Mouse (Mus musculus): Measurements from ENCODE around the gene Notch2. TPM values are rescaled to one million over a fixed set of nuclear protein-coding genes. Genes with fewer than 3 reads are reported as not detected.
"Not testable (repeated sequence)": the region's sequence is repeated elsewhere in the genome, so short reads cannot be mapped to it uniquely, and the experiment has no call there.

Gene Notch2
- polyA plus RNA-seq, 1 experiment from 2014 or later = 18.6 TPM

DNA sequence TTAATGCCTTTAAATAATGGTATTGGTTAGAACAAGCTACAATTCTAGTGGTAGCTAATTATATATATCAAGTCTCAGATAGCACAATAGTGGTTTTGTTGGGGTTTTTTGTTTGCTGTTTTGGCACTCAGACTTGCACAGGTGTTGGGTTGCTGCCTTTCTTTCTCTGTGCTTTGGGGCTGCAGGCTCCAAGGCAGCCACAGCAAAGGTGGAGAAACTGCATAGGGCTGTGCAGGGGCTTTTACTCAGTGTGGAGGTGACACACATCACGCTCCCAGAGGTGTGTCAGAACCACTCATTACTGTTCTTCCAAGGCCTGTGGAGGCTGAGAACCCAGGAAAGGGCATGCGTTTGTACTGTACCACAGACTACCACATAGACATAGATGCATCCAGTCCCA is 114.4 kb downstream of the Notch2 start:
- Histone ChIP-seq H3K36me3 (ENCODE audit: poor library complexity, severe bottlenecking) (peaks cover 72% of the 10 kb centered on the region), H3K4me1 (no peaks in the 10 kb centered on the region), H3K9ac (no peak overlapping the region), H3K9me3 (replicated peaks) (no peaks in the 10 kb centered on the region), H3K27me3 (no peaks in the 10 kb centered on the region), H3K4me2 (no peak overlapping the region), H3K27ac (no peak overlapping the region), H3K4me3 (no peak overlapping the region)
- ATAC-seq = no peak
- 98% methylated on average over 2 of the region's 2 CpGs for WGBS

DNA sequence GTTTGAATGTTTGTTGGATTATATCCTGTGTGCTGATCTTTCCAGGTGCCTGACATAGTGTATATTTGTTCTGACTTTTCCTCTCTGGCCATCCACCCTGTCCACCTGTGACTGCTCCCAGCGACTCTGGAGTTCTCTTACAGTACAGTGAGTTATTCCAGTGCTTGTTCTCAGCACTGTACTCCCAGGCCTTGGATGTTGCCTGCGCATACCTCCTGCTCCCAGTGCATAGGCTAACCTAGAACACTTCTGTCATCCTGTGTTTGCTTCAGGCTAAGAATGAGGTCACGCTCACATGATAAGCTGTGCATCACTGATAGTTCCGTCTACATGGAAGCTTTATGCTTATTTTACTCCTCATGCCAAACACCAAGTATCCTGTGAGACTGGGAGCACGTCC is 115.4 kb downstream of the Notch2 start:
- Histone ChIP-seq H3K27me3 (no peaks in the 10 kb centered on the region), H3K9ac (no peak overlapping the region), H3K4me2 (no peak overlapping the region), H3K27ac (no peak overlapping the region), H3K4me1 (no peaks in the 10 kb centered on the region), H3K4me3 (no peak overlapping the region), H3K36me3 (ENCODE audit: poor library complexity, severe bottlenecking) (peaks cover 71% of the 10 kb centered on the region), H3K9me3 (replicated peaks) (no peaks in the 10 kb centered on the region)
- ATAC-seq = no peak
- WGBS = 93% methylated on average over 5 of the region's 5 CpGs

DNA sequence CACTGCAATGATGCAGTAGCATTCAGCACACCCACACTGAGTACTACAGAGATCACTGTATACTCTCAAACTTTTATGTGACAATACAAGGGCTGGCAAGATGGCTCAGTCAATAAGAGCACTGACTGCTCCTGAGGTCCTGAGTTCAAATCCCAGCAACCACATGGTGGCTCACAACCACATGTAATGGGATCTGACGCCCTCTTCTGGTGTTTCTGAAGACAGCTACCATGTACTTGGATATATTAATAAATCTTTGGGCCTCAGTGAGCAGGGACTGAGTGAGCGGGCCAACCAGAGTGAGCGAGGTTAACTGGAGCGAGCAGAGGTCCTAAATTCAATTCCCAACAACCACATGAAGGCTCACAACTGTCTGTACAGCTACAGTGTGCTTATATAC is 118.8 kb downstream of the Notch2 start:
- H3K4me3 ChIP-seq; H3K9me3 ChIP-seq (replicated peaks); ATAC-seq; H3K4me1 ChIP-seq; H3K4me2 ChIP-seq; H3K27me3 ChIP-seq; H3K27ac ChIP-seq; H3K9ac ChIP-seq: not testable (repeated sequence)
- H3K36me3 ChIP-seq (ENCODE audit: poor library complexity, severe bottlenecking) = peaks cover 79% of the 10 kb centered on the region
- 91% methylated on average over 4 of the region's 4 CpGs for WGBS

DNA sequence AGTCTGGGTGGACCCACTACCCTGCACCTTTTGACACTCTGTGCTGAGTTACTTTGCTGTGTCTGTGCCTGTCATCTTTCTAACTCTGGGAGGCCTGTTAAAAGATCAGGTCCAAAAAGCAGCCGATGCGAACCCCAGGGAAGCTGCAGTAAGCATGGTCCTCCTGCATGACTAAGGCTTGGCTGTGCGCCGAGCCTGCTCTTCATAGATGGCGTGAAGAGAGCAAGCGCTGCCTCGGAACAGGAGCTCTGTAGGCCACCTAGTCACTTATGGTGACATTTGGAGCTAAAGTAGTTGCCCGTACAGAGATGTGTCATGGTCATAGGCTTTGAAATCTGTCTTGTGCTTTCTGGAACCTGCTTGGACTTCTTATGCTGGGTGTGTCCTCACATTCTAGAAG is 119.3 kb downstream of the Notch2 start:
- Histone ChIP-seq H3K27me3 (no peaks in the 10 kb centered on the region), H3K4me3 (no peak overlapping the region), H3K36me3 (ENCODE audit: poor library complexity, severe bottlenecking) (peaks cover 79% of the 10 kb centered on the region), H3K4me1 (no peaks in the 10 kb centered on the region), H3K4me2 (no peak overlapping the region), H3K27ac (no peak overlapping the region), H3K9me3 (replicated peaks) (no peaks in the 10 kb centered on the region), H3K9ac (no peak overlapping the region)
- 96% methylated on average over 8 of the region's 8 CpGs for WGBS
- no peak for ATAC-seq

DNA sequence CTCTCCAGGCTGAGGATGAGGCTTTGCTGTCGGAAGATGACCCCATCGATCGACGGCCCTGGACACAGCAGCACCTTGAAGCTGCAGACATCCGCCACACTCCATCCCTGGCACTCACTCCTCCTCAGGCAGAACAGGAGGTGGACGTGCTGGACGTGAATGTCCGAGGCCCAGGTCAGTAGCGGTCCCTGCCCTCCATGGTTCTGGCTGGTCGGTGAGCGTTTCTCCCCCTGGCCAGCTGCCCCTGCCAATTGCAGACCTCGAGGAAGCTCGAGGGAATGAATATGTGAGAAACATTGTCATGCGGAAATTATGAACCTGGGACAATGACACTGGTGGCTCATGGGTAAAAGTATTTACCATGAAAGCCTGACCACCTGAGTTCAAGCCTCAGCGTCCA is 128.1 kb downstream of the Notch2 start:
- no peaks in the 10 kb centered on the region for H3K9me3 ChIP-seq (replicated peaks)
- no peak overlapping the region for H3K4me3 ChIP-seq
- peaks cover 94% of the 10 kb centered on the region for H3K36me3 ChIP-seq (ENCODE audit: poor library complexity, severe bottlenecking)
- no peak overlapping the region for H3K4me2 ChIP-seq
- H3K4me1 ChIP-seq = no peaks in the 10 kb centered on the region
- no peak overlapping the region for H3K27ac ChIP-seq
- H3K27me3 ChIP-seq = no peaks in the 10 kb centered on the region
- H3K9ac ChIP-seq = no peak overlapping the region
- WGBS = 95% methylated on average over 15 of the region's 15 CpGs
- no peak for ATAC-seq

DNA sequence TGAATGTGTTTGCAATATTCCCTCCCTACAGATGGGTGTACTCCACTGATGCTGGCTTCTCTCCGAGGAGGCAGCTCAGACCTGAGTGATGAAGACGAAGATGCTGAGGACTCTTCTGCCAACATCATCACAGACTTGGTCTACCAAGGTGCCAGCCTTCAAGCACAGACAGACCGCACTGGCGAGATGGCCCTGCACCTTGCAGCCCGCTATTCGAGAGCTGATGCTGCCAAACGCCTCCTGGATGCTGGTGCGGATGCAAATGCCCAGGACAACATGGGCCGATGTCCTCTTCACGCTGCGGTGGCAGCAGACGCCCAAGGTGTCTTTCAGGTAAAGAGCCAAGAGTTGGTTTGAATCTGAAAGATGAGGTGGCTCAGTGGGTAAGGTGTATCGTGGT is 129.5 kb downstream of the Notch2 start:
- Histone ChIP-seq H3K4me3 (no peak overlapping the region), H3K4me1 (no peaks in the 10 kb centered on the region), H3K27me3 (no peaks in the 10 kb centered on the region), H3K27ac (no peak overlapping the region), H3K9me3 (replicated peaks) (no peaks in the 10 kb centered on the region), H3K36me3 (ENCODE audit: poor library complexity, severe bottlenecking) (peaks cover 96% of the 10 kb centered on the region), H3K4me2 (no peak overlapping the region), H3K9ac (no peak overlapping the region)
- WGBS = 96% methylated on average over 13 of the region's 13 CpGs
- ATAC-seq = no peak

DNA sequence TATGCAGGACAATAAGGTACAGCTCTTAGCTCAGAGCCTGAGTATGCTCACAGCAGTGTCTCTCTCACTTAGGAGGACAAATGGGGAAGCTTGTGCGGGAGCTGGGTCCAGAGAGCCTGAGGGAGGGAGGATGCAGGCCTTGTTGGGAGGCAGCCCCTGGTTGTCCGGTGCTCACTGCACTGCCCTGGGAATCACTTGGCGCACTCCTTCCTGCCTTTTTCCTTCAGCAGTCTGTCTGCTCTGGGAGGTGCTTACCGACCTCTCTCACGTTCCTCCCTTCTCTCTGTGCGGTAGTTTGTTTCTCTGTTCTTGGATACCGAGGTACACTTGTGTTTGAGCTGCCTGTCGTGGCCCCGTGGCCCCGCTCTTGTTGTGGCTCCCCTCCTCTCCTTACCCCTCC is 131.9 kb downstream of the Notch2 start:
- H3K36me3 ChIP-seq (ENCODE audit: poor library complexity, severe bottlenecking) = peaks cover 87% of the 10 kb centered on the region
- WGBS = 78% methylated on average over 10 of the region's 10 CpGs
- H3K4me2 ChIP-seq = no peak overlapping the region
- no peaks in the 10 kb centered on the region for H3K4me1 ChIP-seq
- H3K9me3 ChIP-seq (replicated peaks) = no peaks in the 10 kb centered on the region
- ATAC-seq = no peak
- no peaks in the 10 kb centered on the region for H3K27me3 ChIP-seq
- H3K9ac ChIP-seq = no peak overlapping the region
- H3K27ac ChIP-seq = no peak overlapping the region
- no peak overlapping the region for H3K4me3 ChIP-seq

DNA sequence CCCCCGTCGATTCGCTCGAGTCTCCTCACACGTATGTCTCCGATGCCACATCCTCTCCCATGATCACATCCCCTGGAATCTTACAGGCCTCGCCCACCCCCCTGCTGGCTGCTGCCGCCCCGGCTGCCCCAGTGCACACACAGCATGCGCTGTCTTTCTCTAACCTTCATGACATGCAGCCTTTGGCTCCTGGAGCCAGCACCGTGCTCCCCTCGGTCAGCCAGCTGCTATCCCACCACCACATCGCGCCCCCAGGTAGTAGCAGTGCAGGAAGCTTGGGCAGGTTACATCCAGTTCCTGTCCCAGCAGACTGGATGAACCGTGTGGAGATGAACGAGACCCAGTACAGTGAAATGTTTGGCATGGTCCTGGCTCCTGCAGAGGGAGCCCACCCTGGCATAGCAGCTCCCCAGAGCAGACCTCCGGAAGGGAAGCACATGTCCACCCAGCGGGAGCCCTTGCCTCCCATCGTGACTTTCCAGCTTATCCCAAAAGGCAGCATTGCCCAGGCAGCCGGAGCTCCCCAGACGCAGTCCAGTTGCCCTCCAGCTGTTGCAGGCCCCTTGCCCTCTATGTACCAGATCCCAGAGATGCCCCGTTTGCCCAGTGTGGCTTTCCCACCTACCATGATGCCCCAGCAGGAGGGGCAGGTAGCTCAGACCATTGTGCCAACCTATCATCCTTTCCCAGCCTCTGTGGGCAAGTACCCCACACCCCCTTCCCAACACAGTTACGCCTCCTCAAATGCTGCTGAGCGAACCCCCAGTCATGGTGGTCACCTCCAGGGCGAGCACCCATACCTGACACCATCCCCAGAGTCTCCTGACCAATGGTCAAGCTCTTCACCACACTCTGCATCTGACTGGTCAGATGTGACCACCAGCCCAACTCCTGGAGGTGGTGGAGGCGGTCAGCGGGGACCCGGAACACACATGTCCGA is 133.4 kb downstream of the Notch2 start:
- ATAC-seq = 0 out of 2 replicates have a peak, but pooled peaks have one; percentile 16
- Histone ChIP-seq H3K27me3 (no peaks in the 10 kb centered on the region), H3K9ac (no peak overlapping the region), H3K4me2 (no peak overlapping the region), H3K27ac (no peak overlapping the region), H3K36me3 (ENCODE audit: poor library complexity, severe bottlenecking) (peaks cover 85% of the 10 kb centered on the region), H3K4me1 (no peaks in the 10 kb centered on the region), H3K9me3 (replicated peaks) (no peaks in the 10 kb centered on the region), H3K4me3 (no peak overlapping the region)
- WGBS = 96% methylated on average over 29 of the region's 29 CpGs

DNA sequence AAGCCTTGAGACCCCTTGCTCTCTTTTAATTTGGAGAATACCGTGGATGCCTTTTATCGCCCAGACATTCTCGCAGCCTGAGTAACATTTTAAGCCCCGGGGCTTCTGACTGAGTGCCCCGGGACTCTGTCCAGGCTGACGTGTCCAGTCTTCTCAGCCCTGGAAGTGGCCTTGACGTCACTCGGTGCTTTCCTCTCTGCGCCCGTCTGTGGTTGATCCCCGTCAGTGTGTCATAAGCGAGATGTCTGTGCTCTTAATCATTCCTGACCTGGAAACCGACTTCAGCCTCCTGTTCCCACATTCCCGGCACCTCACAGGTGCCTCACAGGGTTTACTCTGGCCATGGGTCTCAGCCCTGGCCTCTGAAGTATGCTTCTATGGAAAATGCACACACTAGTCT is 134.4 kb downstream of the Notch2 start:
- Histone ChIP-seq H3K4me1 (no peaks in the 10 kb centered on the region), H3K27me3 (no peaks in the 10 kb centered on the region), H3K9me3 (replicated peaks) (no peaks in the 10 kb centered on the region), H3K36me3 (ENCODE audit: poor library complexity, severe bottlenecking) (peaks cover 76% of the 10 kb centered on the region), H3K4me2 (no peak overlapping the region), H3K9ac (no peak overlapping the region), H3K27ac (no peak overlapping the region), H3K4me3 (no peak overlapping the region)
- no peak for ATAC-seq
- WGBS = 91% methylated on average over 14 of the region's 14 CpGs

DNA sequence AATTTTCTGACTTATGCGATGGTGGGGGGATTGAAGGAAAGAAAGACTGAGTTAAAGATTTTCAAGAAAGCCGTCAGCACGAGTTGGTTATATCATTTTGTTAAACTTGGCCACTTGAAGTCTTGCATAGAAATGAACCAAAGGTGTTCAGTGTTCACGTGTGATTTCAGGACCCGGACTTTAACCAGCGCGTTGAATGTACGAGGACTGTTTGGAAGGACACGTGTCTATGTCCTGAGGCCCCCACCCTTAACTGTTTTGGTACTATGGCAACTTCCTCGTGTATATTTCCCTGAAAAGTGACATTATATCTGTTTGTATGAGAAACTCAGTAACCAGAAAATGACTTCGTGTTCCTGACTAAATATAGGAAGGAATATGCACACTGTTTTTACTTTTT is 136.6 kb downstream of the Notch2 start:
- WGBS = 95% methylated on average over 11 of the region's 11 CpGs
- Histone ChIP-seq H3K4me3 (no peak overlapping the region), H3K36me3 (ENCODE audit: poor library complexity, severe bottlenecking) (peaks cover 54% of the 10 kb centered on the region), H3K4me1 (no peaks in the 10 kb centered on the region), H3K4me2 (no peak overlapping the region), H3K27ac (no peak overlapping the region), H3K9ac (no peak overlapping the region), H3K9me3 (replicated peaks) (no peaks in the 10 kb centered on the region), H3K27me3 (no peaks in the 10 kb centered on the region)
- ATAC-seq = no peak

DNA sequence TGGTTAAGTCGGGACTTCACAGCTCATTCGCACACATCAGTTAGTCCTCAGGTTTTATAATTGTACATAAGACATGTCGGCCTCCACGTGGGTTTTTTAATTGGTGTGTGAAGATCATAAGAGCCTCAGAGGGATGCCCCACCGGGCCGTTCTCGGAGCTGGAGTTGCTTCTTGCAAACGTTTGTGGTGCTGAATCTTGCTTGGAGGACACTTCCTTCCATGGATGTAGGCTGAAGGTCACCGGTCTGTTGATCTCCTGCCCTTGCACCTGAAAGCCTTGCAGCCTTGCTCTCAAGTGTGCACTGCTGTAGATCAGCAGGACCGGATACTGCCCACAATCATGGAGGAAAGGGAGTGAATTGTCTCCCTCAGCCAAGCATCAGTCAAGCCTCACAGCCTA is 137.7 kb downstream of the Notch2 start:
- Histone ChIP-seq H3K9me3 (replicated peaks) (no peaks in the 10 kb centered on the region), H3K9ac (no peak overlapping the region), H3K4me1 (no peaks in the 10 kb centered on the region), H3K27me3 (no peaks in the 10 kb centered on the region), H3K4me2 (no peak overlapping the region), H3K27ac (no peak overlapping the region), H3K36me3 (ENCODE audit: poor library complexity, severe bottlenecking) (peaks cover 44% of the 10 kb centered on the region), H3K4me3 (no peak overlapping the region)
- no peak for ATAC-seq
- 91% methylated on average over 10 of the region's 10 CpGs for WGBS

DNA sequence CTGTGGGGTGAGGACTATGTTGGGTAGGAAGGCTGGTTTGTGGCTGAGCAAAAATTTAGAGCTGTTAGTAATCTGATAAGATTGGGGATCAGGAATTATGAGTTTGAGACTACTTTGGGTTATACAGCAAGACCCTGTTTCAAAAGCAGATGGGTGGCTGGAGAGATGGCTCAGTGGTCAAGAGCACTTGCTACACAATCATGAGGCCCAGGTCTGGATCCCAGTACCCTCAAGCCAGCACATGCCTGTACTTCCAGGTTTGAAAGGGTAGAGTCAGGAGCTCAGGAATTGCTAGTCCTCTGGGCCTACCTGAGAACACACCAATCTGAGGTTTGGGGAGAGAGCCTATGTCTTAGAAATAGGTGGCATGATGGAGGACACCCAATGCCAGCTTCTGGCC is 140.1 kb downstream of the Notch2 start:
- Histone ChIP-seq H3K4me3 (no peak overlapping the region), H3K36me3 (ENCODE audit: poor library complexity, severe bottlenecking) (peaks cover 19% of the 10 kb centered on the region), H3K4me2 (no peak overlapping the region), H3K27ac (no peak overlapping the region), H3K9ac (no peak overlapping the region), H3K27me3 (no peaks in the 10 kb centered on the region), H3K9me3 (replicated peaks) (no peaks in the 10 kb centered on the region), H3K4me1 (no peaks in the 10 kb centered on the region)
- no peak for ATAC-seq

DNA sequence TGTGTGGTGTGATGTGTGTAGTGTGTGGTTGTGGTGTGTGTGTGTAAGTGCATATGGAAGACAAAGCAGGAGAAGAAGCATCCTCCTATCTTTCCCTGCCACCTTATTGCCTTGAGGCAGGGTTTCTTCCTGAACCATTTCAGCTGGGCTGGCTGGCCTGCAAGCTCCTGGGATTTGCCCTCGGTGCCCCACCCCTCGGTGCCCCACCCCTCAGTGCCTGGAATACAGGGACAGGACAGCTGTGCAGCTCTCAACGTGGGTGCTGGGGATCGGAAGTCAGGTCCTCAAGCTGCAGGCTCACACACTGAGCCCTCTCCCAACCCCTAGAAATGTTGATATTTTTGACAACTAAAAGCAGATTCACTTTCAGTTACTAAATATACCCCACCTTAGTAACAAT is 142.8 kb downstream of the Notch2 start:
- Histone ChIP-seq H3K9ac (no peak overlapping the region), H3K4me2 (no peak overlapping the region), H3K27me3 (no peaks in the 10 kb centered on the region), H3K9me3 (replicated peaks) (no peaks in the 10 kb centered on the region), H3K4me1 (no peaks in the 10 kb centered on the region), H3K36me3 (ENCODE audit: poor library complexity, severe bottlenecking) (peaks cover 2% of the 10 kb centered on the region; the same call in 1 of the 2 replicates), H3K4me3 (no peak overlapping the region), H3K27ac (no peak overlapping the region)
- 57% methylated on average over 4 of the region's 4 CpGs for WGBS
- ATAC-seq = no peak
